Mouse (Mus musculus) kidney, adult 11 months (tissue): ENCODE measurements at regions not wholly inside any gene's neighbourhood (a gene's known extent, or its start where the extent isn't known, plus 50 kb on each side); places are given as distances from the start of the nearest gene placed in this dataset.
A peak's percentile ranks its signal among the peaks of the same experiment; 100 is the strongest.

Experiments used
- DNase-seq: peaks from one replicate; pipeline ENCODE4 v3.0.0; 2022

GRCm38 (mm10) chr3:136993473-136993872 is 323.5 kb downstream of the Ppp3ca start:
- no peak for DNase-seq

DNA sequence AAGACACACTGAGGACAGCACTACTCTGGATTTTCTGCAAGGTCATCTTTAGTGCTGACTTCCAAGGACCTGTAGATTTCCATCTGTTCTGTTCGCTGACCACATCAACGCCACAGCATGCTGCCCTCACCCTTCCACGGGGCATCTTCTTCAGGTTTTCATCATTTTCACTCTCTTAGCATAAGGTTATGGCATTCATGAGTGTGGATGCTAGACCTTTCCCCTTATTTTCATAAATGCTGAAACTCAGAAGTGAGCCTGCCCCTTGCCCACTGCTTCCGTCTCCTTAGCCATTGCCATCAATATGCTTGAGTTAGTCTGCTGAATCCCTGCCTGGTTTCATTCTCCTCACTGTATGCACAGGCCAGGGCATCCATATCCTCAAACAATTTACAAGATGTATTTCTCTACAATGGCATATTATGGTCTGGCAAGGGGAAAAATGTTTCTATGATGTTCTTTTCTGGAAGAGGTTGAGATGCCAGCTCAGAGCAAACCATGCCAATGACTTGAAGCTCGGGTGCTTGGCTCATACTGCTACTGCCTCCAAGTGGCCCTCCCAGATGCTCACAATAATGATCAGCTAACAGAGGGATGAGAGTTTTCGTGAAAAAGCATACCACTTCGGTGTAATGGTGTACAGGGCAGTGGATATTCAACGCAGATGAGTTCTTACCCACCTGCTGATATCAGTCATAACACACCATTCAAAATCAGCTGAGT is 324.6 kb downstream of the Ppp3ca start:
- peak; percentile 5 for DNase-seq

GRCm38 (mm10) chr3:136995611-136996335 is 325.8 kb downstream of the Ppp3ca start:
- DNase-seq: no peak

DNA sequence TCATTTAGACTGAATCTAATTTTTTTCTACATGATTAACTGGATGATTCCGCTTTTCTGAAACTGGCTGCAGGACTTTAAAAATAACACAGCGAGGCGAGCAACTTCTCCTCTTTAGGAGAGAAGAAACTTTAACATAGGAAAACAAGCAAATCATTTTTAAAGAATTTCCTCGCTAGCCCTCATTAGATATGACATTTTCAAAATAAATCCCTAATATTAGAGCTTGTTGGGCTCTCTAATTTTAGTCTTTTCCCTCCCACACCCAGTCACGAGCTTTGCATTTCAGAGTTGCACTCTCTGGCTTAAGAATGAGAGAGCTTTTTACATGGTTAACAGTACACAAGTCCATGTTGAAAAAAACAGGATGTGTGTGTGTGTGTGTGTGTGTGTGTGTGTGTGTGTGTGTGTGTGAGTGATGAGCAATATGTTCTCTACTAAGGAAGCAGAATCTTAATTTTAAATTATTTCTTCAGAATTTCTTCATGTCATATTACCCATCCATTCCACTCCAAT is 326.5 kb downstream of the Ppp3ca start:
- no peak for DNase-seq

DNA sequence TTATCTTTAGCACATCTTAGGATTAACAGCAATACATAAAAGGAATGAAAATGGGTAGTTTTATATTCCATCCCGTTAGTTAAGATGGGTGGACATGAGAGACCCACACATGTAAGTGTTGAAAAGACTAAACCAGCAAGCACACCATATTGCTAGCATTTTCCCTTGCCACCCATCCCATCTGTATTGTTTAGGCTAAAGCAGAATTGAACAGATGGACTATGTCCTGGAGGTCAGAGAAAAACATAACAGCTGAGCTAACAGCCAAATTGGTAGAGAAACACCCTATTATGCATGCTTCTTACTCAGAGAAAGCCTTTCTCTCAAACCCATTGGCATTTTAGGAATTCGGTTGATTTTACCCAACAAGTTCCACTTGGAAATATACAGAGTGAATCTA is 329.3 kb upstream of the Emcn start:
- no peak for DNase-seq

DNA sequence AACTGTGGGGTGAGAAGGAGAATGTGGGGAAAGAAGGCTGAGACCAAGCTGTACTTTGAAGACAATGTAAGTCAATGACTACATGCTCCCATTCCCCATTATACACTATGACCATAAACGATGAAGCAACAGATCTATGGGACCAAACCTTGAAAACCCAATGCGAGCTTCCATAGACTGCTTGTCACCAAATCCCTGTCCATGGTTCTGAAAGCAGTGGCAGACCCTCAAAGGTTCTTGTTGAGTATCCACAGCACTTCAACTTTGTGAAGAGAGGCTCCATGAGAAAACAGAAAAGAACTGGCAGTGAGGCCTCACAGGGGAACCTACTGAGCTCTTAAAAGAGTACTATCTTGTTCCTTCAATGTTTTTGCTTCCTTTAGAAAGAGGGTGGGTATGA is 326.2 kb upstream of the Emcn start:
- no peak for DNase-seq

DNA sequence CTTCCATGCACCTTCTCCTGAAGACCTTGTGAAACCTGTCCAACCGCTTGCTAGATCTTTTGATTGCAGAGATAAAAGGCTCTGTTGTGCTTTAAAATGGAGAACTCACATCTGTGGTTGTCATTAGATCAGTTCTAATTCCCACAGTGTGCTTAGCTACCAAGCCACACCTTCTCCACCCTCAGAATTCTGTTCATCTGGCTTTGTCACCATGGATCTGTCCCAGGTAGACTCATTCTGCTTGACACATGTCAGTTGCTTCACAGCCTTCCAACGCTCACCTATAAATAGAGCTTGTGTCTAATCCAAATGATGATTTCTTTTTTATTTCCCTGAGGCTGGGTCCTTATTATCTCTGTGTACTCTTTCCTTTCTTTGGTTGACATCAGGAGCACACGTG is 325.7 kb upstream of the Emcn start:
- DNase-seq: no peak

GRCm38 (mm10) chr3:137019971-137020634 is 320.8 kb upstream of the Emcn start:
- no peak for DNase-seq

DNA sequence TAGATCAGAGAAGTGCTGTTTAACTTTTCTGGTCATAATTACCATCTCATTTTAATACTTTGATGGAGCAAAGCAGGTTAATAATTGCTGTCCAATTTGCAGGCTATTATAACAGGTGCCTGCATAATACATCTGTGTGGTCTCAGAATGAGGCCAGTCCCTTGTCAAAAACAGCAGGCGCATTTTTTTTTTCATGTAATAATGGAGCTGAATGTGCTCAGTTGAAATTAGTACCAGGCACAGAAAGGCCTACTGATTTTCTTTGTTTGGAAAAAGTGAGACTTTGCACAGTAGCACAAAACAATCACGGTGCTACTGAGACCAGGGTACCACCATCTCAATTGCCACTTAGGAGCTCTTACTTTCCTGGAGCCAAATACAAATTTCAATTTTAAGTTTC is 311.3 kb upstream of the Emcn start:
- DNase-seq: no peak

DNA sequence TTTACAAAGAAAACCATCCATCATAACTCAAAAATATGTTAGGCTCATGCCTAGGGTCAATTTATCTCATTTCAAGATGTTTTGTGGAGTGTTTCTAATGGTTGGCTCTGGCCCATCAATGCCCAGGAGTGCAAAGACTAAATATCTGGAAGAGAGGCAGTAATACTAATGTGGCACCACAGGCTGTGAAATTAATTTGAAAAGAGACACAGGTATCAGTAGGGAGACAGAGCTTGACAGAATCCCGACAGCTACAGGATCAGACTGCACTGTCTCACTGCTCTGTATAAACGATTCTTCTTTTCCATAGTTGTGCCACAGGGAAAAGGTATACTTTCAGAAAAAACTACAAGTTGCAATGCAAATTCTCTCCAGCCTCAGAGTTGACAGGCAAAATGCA is 308.1 kb upstream of the Emcn start:
- DNase-seq: no peak

DNA sequence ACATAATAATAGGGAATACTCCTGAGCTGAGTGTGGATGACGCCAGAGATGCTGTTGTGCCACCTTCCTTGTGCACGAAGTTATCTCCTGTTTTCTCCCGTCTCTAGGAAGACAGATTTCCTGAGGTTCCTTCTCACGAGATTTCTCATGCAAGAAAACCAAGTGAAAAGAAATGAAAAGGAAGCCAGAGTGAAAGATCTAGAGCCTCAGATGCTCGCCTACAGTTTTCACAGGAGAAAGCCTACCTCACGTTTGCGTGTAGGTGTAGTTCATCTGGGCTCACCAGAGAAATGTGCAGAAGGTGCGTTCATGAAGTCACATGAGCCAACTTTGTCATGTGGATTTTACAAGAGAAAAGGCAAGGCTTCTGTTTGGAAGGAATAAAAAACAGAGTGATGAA is 301.2 kb upstream of the Emcn start:
- DNase-seq: no peak

DNA sequence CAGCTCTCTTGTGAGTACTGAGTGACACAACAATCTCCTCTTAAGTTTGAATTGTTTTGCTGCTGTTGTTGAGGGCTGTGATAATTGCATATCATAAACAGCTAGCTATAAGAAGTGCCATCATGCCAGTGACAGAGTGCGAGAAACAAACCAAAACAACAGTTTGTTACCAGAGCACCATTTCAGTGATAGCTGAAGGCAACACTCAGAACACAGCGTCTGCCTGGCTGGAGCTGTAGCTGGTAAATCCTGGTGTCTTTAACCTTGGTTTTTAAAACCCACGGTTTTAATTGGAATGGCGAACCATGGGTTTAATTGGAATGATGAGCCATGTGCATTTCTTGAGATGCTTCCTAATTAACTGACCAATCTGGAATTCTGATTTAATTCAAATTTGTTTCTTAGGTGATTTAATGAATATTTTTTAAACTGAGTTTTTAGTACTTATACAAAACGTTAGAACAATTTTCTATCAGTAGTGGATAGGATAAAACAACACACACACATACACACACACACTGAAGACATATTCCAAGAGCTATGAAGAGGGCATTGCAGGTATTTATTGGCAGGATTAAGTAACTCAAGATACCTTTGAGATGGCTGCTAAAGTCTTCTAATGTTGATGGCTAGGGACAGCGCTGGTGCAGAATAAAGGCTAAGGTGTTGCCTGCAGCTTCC is 284.2 kb upstream of the Emcn start:
- no peak for DNase-seq

DNA sequence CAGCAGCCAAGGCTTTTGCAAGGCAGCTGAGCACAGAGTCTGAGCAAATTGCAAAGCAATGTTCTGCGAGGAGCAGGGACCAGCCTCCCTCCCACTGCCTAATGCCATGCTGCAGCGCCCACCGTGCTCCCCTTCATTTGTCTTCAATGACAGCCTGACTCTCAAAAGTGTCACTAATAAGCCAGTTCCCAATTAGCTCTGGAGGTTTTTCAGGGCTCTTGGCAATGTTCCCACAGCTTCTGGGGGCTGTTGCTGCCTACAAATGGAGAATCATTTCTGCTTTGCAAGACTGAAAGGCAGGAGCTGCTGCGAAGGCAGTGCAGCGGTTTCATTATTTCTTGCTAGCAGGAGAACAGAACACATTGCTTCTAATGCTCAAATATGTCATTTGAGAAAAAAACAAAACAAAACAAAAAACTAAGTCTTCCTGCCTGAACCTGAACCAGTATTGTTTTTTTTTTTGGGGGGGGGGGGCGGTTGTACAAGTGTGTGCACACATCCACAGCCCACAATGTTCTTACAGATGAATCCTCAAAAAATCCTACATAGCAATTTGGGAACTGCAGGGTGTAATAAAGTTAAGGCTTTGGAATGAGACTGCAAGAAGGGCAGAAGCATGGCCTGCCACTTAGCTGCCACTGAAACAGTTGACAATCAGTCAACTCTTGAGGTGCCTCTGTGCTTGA is 283.5 kb upstream of the Emcn start:
- no peak for DNase-seq

- DNase-seq: no peak
Measured at GRCm38 (mm10) chr3:137057911-137058260, 283.0 kb upstream of the Emcn start.

DNA sequence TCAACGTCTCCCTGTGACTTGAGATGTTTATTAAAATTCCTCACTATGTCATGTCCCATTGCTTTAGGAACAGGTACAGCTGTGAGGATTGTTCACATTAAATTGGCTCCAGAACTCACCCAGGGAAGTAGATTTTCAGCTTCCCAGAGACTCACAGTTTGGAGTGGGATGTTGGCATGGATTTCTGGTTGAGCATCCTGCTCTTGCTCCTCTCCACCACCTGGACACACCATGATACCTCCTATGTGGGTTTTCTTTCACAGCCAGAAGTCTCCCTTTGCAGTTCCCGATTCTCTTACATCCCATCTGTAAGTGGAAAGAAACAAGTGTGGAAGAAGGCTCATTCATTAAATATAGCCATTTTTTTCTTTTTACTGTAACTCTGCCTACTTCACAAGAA is 278.8 kb upstream of the Emcn start:
- DNase-seq: no peak

GRCm38 (mm10) chr3:137067336-137067735 is 273.5 kb upstream of the Emcn start:
- no peak for DNase-seq

GRCm38 (mm10) chr3:137069334-137069733 is 271.5 kb upstream of the Emcn start:
- DNase-seq: no peak

GRCm38 (mm10) chr3:137077718-137078599 is 262.9 kb upstream of the Emcn start:
- no peak for DNase-seq

DNA sequence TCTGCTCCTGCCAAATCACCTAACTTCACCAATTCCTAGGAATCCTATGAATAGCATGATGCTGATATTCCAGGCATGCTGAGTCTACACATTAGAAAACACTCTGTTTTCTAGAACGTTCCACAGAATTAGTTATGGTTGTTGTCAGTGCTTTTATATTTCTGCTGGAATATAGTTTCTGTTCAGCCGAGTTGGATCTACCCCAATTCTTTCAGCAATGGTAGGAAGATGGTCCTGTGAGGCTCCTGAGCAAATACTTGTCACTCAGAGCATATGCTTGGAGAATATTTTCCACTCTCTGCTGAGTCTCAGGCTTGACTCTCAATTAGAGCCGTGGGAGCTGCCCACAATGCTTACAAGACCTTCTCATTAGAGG is 262.3 kb upstream of the Emcn start:
- no peak for DNase-seq

GRCm38 (mm10) chr3:137086896-137087295 is 254.0 kb upstream of the Emcn start:
- DNase-seq: no peak

DNA sequence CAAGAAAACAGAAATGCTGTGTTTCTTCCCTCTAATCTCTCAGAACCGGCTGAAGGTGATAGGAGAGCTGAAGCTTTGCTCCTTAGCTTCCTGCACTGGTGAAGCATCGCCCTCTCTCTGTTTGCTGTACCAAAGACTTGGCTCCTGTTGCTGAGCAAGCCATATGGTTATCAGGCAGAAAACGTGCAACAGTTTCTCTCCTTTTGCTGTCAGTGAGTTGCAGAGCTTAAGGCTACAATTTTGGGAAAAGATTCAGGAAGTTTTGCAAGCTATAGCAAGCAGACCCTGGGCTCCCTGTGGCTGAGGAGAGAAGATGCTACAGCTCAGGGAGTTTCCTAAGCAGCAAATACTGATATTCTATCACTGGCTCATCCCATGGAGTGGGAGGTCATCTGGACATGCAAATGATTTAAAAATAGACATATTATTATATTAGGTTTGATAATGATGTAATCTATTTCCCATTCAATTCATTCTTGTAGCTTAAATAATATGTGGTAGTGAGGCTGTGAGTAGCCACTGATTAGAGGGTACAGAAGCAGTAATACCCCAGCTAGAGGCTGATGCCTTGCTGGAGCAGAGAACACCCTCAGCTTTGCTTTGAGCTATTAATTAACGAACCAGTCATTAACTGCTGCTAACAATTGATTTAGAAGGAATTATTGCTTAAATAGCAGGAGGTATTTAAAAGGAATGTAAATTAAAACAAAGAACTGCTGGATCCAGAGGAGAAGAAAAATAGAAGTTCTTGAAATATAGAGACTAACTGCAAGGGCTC is 240.1 kb upstream of the Emcn start:
- no peak for DNase-seq
